Mouse (Mus musculus) CH12.LX (cell line): ENCODE data around the gene Gse1. TPM values are rescaled to one million over a fixed set of nuclear protein-coding genes. Genes with fewer than 3 reads are reported as not detected.
A peak's percentile ranks its signal among the peaks of the same experiment; 100 is the strongest.

Experiments
- DNase-seq: peaks from one replicate; pipeline ENCODE4 v3.0.0-alpha.2; 2013; ENCODE audit errors: extremely low read depth
- H3K27ac ChIP-seq: 2 replicates; pipeline ENCODE4 v1.5.1; 2012; ENCODE audit warnings: low read depth, mild to moderate bottlenecking, control low read depth, moderate library complexity; ENCODE audit not compliant: insufficient read depth
- H3K27me3 ChIP-seq: replicated peaks from 2 replicates; pipeline ENCODE3; 2012; ENCODE audit warnings: inconsistent platforms
- H3K36me3 ChIP-seq, 2 experiments: replicated peaks in 1 of 2; 2 replicates each; pipeline versions ENCODE3 to v1.6.1; 2012; ENCODE audit warnings: inconsistent platforms in 1 of 2, low read length in 1 of 2, mild to moderate bottlenecking in 1 of 2, mixed read lengths in 1 of 2, moderate library complexity in 1 of 2; ENCODE audit not compliant: control insufficient read depth in 1 of 2, insufficient read depth in 1 of 2
- H3K4me1 ChIP-seq, 2 experiments: 2 replicates each; pipeline ENCODE4 v1.6.1; 2012; ENCODE audit warnings: inconsistent platforms in 1 of 2, moderate library complexity in 1 of 2; ENCODE audit not compliant: insufficient read depth in 2 of 2, control insufficient read depth in 1 of 2
- H3K4me2 ChIP-seq: 2 replicates; pipeline ENCODE4 v1.6.1; 2012; ENCODE audit warnings: low read depth, mild to moderate bottlenecking, control low read depth; ENCODE audit not compliant: poor library complexity, insufficient read depth, severe bottlenecking
- H3K4me3 ChIP-seq, 3 experiments: fragments of 150-350 bp in 1 of 3; sonication (generic) in 1 of 3; replicated peaks in 1 of 3; 2 replicates each; pipeline versions ENCODE3 to v1.5.1; 2011 to 2012; ENCODE audit warnings: low read depth in 2 of 3, low read length in 2 of 3, mild to moderate bottlenecking in 2 of 3, moderate library complexity in 2 of 3, control low read depth in 1 of 3, improper control_type of control experiment in 1 of 3, inconsistent platforms in 1 of 3, mixed read lengths in 1 of 3; ENCODE audit not compliant: poor library complexity in 1 of 3
- H3K79me2 ChIP-seq: replicated peaks from 2 replicates; pipeline ENCODE4 v1.6.1; 2012; ENCODE audit warnings: mild to moderate bottlenecking, moderate library complexity; ENCODE audit not compliant: control insufficient read depth, poor library complexity, insufficient read depth, severe bottlenecking; ENCODE audit errors: extremely low read depth
- H3K9ac ChIP-seq: 2 replicates; pipeline ENCODE4 v1.6.1; 2012; ENCODE audit warnings: low read depth, mild to moderate bottlenecking, control low read depth, moderate library complexity; ENCODE audit not compliant: insufficient read depth
- H3K9me3 ChIP-seq: replicated peaks from 2 replicates; pipeline ENCODE3; 2012; ENCODE audit warnings: low read length, inconsistent platforms, mixed read lengths
- BHLHE40 ChIP-seq: IDR thresholded peaks from 2 replicates; pipeline ENCODE4 v1.6.1; 2011; ENCODE audit warnings: mild to moderate bottlenecking, low read depth, low read length, improper control_type of control experiment
- CHD1 ChIP-seq: IDR thresholded peaks from 2 replicates; pipeline ENCODE4 v1.6.1; 2012; ENCODE audit warnings: low read depth, low read length, improper control_type of control experiment, inconsistent platforms
- CHD2 ChIP-seq: IDR thresholded peaks from 2 replicates; pipeline ENCODE4 v1.6.1; 2011; ENCODE audit warnings: low read length, improper control_type of control experiment
- CTCF ChIP-seq, 2 experiments: IDR thresholded peaks in 1 of 2; conservative IDR thresholded peaks in 1 of 2; 2 replicates each; pipeline ENCODE4 v1.5.1; 2011 to 2012; ENCODE audit warnings: low read depth in 2 of 2, low read length in 2 of 2, improper control_type of control experiment in 1 of 2, inconsistent platforms in 1 of 2, mild to moderate bottlenecking in 1 of 2, moderate library complexity in 1 of 2
- E2F4 ChIP-seq: IDR thresholded peaks from 2 replicates; pipeline ENCODE4 v1.6.1; 2011; ENCODE audit warnings: low read depth, low read length, improper control_type of control experiment; ENCODE audit not compliant: insufficient replicate concordance
- ELF1 ChIP-seq: IDR thresholded peaks from 2 replicates; pipeline ENCODE4 v1.6.1; 2014; ENCODE audit warnings: low read depth, mild to moderate bottlenecking, inconsistent platforms, low read length, improper control_type of control experiment
- EP300 ChIP-seq: IDR thresholded peaks from 2 replicates; pipeline ENCODE4 v1.6.1; 2011; ENCODE audit warnings: low read length, improper control_type of control experiment
- ETS1 ChIP-seq: conservative IDR thresholded peaks from 2 replicates; pipeline ENCODE4 v1.6.1; 2012; ENCODE audit warnings: low read depth, mild to moderate bottlenecking, inconsistent platforms, low read length, improper control_type of control experiment, moderate library complexity
- GABPA ChIP-seq: IDR thresholded peaks from 2 replicates; pipeline ENCODE4 v1.6.1; 2012; ENCODE audit warnings: low read depth, low read length, improper control_type of control experiment, inconsistent platforms; ENCODE audit not compliant: insufficient replicate concordance
- HCFC1 ChIP-seq: IDR thresholded peaks from 2 replicates; pipeline ENCODE4 v1.6.1; 2012; ENCODE audit warnings: low read depth, mild to moderate bottlenecking, inconsistent platforms, low read length, improper control_type of control experiment
- IRF4 ChIP-seq: IDR thresholded peaks from 2 replicates; pipeline ENCODE4 v1.6.1; 2014; ENCODE audit warnings: low read depth, mild to moderate bottlenecking, inconsistent platforms, low read length, improper control_type of control experiment
- JUN ChIP-seq: IDR thresholded peaks from 2 replicates; pipeline ENCODE4 v1.6.1; 2011; ENCODE audit warnings: low read depth, mild to moderate bottlenecking, low read length, improper control_type of control experiment, moderate library complexity; ENCODE audit not compliant: insufficient read depth
- JUND ChIP-seq: conservative IDR thresholded peaks from 2 replicates; pipeline ENCODE4 v1.6.1; 2011; ENCODE audit warnings: low read depth, low read length, improper control_type of control experiment
- KAT2A ChIP-seq: IDR thresholded peaks from 2 replicates; pipeline ENCODE4 v1.6.1; 2012; ENCODE audit warnings: low read length, improper control_type of control experiment, inconsistent platforms; ENCODE audit not compliant: insufficient replicate concordance
- MAFK ChIP-seq: IDR thresholded peaks from 2 replicates; pipeline ENCODE4 v1.6.1; 2011; ENCODE audit warnings: low read length, improper control_type of control experiment; ENCODE audit not compliant: insufficient replicate concordance
- MAX ChIP-seq: IDR thresholded peaks from 2 replicates; pipeline ENCODE4 v1.6.1; 2011; ENCODE audit warnings: low read length, improper control_type of control experiment
- MAZ ChIP-seq: IDR thresholded peaks from 2 replicates; pipeline ENCODE4 v1.6.1; 2012; ENCODE audit warnings: low read depth, mild to moderate bottlenecking, inconsistent platforms, low read length, improper control_type of control experiment, moderate library complexity
- MEF2A ChIP-seq: IDR thresholded peaks from 2 replicates; pipeline ENCODE4 v1.6.1; 2014; ENCODE audit warnings: low read depth, mild to moderate bottlenecking, inconsistent platforms, low read length, improper control_type of control experiment, borderline replicate concordance
- MXI1 ChIP-seq: IDR thresholded peaks from 2 replicates; pipeline ENCODE4 v1.6.1; 2011; ENCODE audit warnings: mild to moderate bottlenecking, low read depth, low read length, improper control_type of control experiment
- MYC ChIP-seq: IDR thresholded peaks from 2 replicates; pipeline ENCODE4 v1.6.1; 2011; ENCODE audit warnings: low read depth, mild to moderate bottlenecking, improper control_type of control experiment, low read length
- NELFE ChIP-seq: IDR thresholded peaks from 2 replicates; pipeline ENCODE4 v1.6.1; 2011; ENCODE audit warnings: low read depth, low read length, improper control_type of control experiment
- NRF1 ChIP-seq: IDR thresholded peaks from 2 replicates; pipeline ENCODE4 v1.6.1; 2014; ENCODE audit warnings: low read depth, mild to moderate bottlenecking, inconsistent platforms, low read length, improper control_type of control experiment, moderate library complexity
- PAX5 ChIP-seq: IDR thresholded peaks from 2 replicates; pipeline ENCODE4 v1.6.1; 2012; ENCODE audit warnings: low read length, inconsistent platforms, mixed read lengths
- POLR2A ChIP-seq: IDR thresholded peaks from 2 replicates; pipeline ENCODE4 v1.6.1; 2011; ENCODE audit warnings: low read depth, mild to moderate bottlenecking, improper control_type of control experiment, low read length
- POLR2AphosphoS2 ChIP-seq: IDR thresholded peaks from 2 replicates; pipeline ENCODE4 v1.6.1; 2011; ENCODE audit warnings: low read depth, low read length, improper control_type of control experiment
- RAD21 ChIP-seq: IDR thresholded peaks from 2 replicates; pipeline ENCODE4 v1.6.1; 2011; ENCODE audit warnings: low read depth, mild to moderate bottlenecking, low read length, improper control_type of control experiment, moderate library complexity
- RCOR1 ChIP-seq: conservative IDR thresholded peaks from 2 replicates; pipeline ENCODE4 v1.6.1; 2012; ENCODE audit warnings: low read depth, mild to moderate bottlenecking, inconsistent platforms, low read length, improper control_type of control experiment
- SIN3A ChIP-seq: IDR thresholded peaks from 2 replicates; pipeline ENCODE4 v1.6.1; 2012; ENCODE audit warnings: low read length, improper control_type of control experiment, inconsistent platforms
- SMC3 ChIP-seq: IDR thresholded peaks from 2 replicates; pipeline ENCODE4 v1.6.1; 2011; ENCODE audit warnings: low read depth, low read length, improper control_type of control experiment
- TBP ChIP-seq: conservative IDR thresholded peaks from 2 replicates; pipeline ENCODE4 v1.6.1; 2011; ENCODE audit warnings: low read depth, low read length, improper control_type of control experiment
- TCF12 ChIP-seq: IDR thresholded peaks from 2 replicates; pipeline ENCODE4 v1.6.1; 2014; ENCODE audit warnings: low read depth, mild to moderate bottlenecking, inconsistent platforms, low read length, improper control_type of control experiment
- UBTF ChIP-seq: IDR thresholded peaks from 2 replicates; pipeline ENCODE4 v1.6.1; 2012; ENCODE audit warnings: low read depth, mild to moderate bottlenecking, inconsistent platforms, low read length, improper control_type of control experiment, moderate library complexity
- USF1 ChIP-seq: IDR thresholded peaks from 2 replicates; pipeline ENCODE4 v1.6.1; 2014; ENCODE audit warnings: low read depth, mild to moderate bottlenecking, inconsistent platforms, low read length, improper control_type of control experiment
- USF2 ChIP-seq: conservative IDR thresholded peaks from 2 replicates; pipeline ENCODE4 v1.6.1; 2011; ENCODE audit warnings: low read depth, low read length, improper control_type of control experiment
- ZC3H11A ChIP-seq: IDR thresholded peaks from 2 replicates; pipeline ENCODE4 v1.6.1; 2012; ENCODE audit warnings: low read depth, mild to moderate bottlenecking, inconsistent platforms, low read length, improper control_type of control experiment
- ZKSCAN1 ChIP-seq: IDR thresholded peaks from 2 replicates; pipeline ENCODE4 v1.6.1; 2012; ENCODE audit warnings: low read depth, inconsistent platforms, low read length, improper control_type of control experiment, borderline replicate concordance
- ZMIZ1 ChIP-seq: IDR thresholded peaks from 2 replicates; pipeline ENCODE4 v1.6.1; 2012; ENCODE audit warnings: low read depth, mild to moderate bottlenecking, inconsistent platforms, low read length, improper control_type of control experiment
- ZNF384 ChIP-seq: IDR thresholded peaks from 2 replicates; pipeline ENCODE4 v1.6.1; 2012; ENCODE audit warnings: low read depth, low read length, improper control_type of control experiment, inconsistent platforms
- dilution Hi-C: fragments of 300-500 bp; cut with MboI; formaldehyde crosslinking; loops from 2 replicates; pipeline ENCODE4 v1.14.3; 2020; ENCODE audit warnings: low sequenced_read_pairs; ENCODE audit not compliant: extremely low pct_unique_long_range_greater_than_20kb, extremely low pct_ligation_motif_present
- in situ Hi-C: fragments of 300-500 bp; cut with MboI; formaldehyde crosslinking; loops from 3 replicates; pipeline ENCODE4 v1.14.3; 2019; ENCODE audit warnings: low sequenced_read_pairs, low pct_ligation_motif_present, low pct_unique_long_range_greater_than_20kb, mixed read lengths
- polyA plus RNA-seq: library from polyadenylated mRNA; unstranded; fragments of >175 nt; gene quantifications from 2 replicates; pipeline ENCODE4 v1.2.1, GENCODE M21; 2012; ENCODE audit warnings: low read depth; ENCODE audit not compliant: insufficient read length
- total RNA-seq, 2 experiments: library from RNA; depleted of rRNA; stranded (reverse); fragments of 300-350 nt in 1 of 2; fragments of >200 nt in 1 of 2; gene quantifications; 2 replicates each; pipeline ENCODE4 v1.2.3; 2012 to 2014

Gse1 gene
- total and polyA plus RNA-seq, 3 experiments, result 1.3 to 9.8 (median 8.5) TPM

GRCm38 (mm10) chr8:120532517-120533215 lies 304.4 kb downstream of the Gse1 start:
- Histone ChIP-seq H3K4me1 (peaks cover 43 to 82% of the 10 kb centered on the region in 2 experiments), H3K36me3 (peaks cover 0 to 7% of the 10 kb centered on the region in 2 experiments), H3K9me3 (no peaks in the 10 kb centered on the region), H3K4me3 (peak overlapping the region in 1 of 3 experiments; percentile 37), H3K9ac (peak overlapping the region; percentile 50), H3K27me3 (peaks cover 14% of the 10 kb centered on the region), H3K79me2 (peaks cover 39% of the 10 kb centered on the region), H3K4me2 (peak overlapping the region; percentile 89), H3K27ac (peak overlapping the region; percentile 85)
- in situ Hi-C loops, result loop anchor here (10.0 kb wide), 1 partner anchor 208 kb away; no protein-coding TSS in a partner anchor
- dilution Hi-C loops, result no loop called here
- DNase-seq, result peak; percentile 63
- TF ChIP-seq BHLHE40 (0 out of 2 replicates have a peak, but pooled peaks have one; percentile 29), MAZ (no peak), TCF12 (peak; percentile 61; the same call in 1 of the 2 replicates), PAX5 (no peak), RCOR1 (no peak), MAX (no peak), RAD21 (no peak), USF2 (no peak), HCFC1 (no peak), MYC (no peak), ZC3H11A (no peak), GABPA (no peak), MEF2A (peak; percentile 34; the same call in 1 of the 2 replicates), ZKSCAN1 (no peak), ZNF384 (no peak), MAFK (no peak), NRF1 (0 out of 2 replicates have a peak, but pooled peaks have one; percentile 9), E2F4 (no peak), CHD1 (no peak), EP300 (peak; percentile 49), CTCF (conservative IDR thresholded peaks at IDR 0.05 in 1 of 2, IDR thresholded peaks at IDR 0.05 in 1 of 2; ENCODE audit: low read depth in 2 of 2, low read length in 2 of 2) (no peak), POLR2AphosphoS2 (no peak), ELF1 (peak; percentile 23; the same call in 1 of the 2 replicates), CHD2 (peak; percentile 30; the same call in 1 of the 2 replicates), JUN (no peak), JUND (no peak), SIN3A (no peak; the same call in 1 of the 2 replicates), POLR2A (peak; percentile 30; the same call in 1 of the 2 replicates), TBP (no peak), IRF4 (no peak), UBTF (no peak; the same call in 1 of the 2 replicates), MXI1 (no peak), ZMIZ1 (no peak), SMC3 (no peak), NELFE (no peak), ETS1 (no peak; the same call in 1 of the 2 replicates), KAT2A (no peak), USF1 (no peak)
